Mouse (Mus musculus) testis, adult 10 weeks (tissue): ENCODE data around the gene Styx. TPM values are rescaled to one million over a fixed set of nuclear protein-coding genes. Genes with fewer than 3 reads are reported as not detected.

Experiments
- polyA plus RNA-seq: library from polyadenylated mRNA; stranded (reverse); fragments of 350-450 nt; fragmentation: Illumina TruSeq; extraction: RNeasy Lipid Tissue Mini Kit (QIAGEN cat#74804); gene quantifications from one replicate; pipeline ENCODE4 v1.2.3, GENCODE M21; 2014; ENCODE audit warnings: low read depth, low replicate concordance

Gene Styx
- 140 TPM for polyA plus RNA-seq

DNA sequence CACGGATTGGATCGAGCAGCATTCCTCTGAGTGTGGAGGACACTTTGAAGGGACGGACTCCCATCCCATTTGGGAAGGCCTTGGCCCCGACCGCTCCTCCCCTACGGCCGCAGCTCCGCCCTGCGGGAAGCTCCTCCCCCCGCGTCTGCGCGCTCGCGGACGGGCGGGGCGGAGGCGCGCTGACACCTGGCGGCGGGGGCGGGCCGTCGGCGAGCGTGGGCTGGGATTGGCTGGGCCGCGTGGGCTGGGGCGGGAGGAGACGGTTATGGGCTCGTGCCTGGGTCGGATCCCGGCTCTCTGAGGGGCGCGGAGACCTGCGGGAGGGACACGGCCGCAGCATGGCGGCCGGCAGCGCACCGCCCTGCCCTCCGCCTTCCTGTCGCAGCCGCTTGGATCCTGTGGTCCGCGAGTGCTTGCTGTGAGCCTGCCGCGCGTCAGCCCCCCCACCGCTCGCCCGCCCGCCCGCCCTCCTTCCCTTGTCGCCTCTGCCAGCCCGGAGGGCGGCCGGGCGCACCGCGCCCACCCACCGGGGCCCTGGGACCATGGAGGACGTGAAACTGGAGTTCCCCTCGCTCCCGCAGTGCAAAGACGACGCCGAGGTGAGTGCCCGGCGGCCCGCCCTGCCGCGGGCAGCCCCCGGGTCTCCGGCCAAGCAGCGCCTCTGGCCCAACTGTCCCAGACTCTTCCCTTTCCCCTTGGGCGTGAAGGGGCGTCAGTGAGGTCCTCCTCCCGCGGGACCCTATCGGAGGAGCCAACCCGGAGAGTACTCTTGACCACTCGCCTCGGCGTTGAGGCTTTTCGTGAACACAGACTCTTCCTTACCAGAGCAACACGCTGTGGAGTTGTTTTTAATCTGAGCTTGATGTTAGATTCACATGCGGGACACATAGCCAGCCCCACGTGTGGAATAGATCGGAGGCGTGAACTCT, at the start of gene Styx:
Gene Styx, plus strand, starts transcription at position 163 of the 929 bp plus-strand sequence.

DNA sequence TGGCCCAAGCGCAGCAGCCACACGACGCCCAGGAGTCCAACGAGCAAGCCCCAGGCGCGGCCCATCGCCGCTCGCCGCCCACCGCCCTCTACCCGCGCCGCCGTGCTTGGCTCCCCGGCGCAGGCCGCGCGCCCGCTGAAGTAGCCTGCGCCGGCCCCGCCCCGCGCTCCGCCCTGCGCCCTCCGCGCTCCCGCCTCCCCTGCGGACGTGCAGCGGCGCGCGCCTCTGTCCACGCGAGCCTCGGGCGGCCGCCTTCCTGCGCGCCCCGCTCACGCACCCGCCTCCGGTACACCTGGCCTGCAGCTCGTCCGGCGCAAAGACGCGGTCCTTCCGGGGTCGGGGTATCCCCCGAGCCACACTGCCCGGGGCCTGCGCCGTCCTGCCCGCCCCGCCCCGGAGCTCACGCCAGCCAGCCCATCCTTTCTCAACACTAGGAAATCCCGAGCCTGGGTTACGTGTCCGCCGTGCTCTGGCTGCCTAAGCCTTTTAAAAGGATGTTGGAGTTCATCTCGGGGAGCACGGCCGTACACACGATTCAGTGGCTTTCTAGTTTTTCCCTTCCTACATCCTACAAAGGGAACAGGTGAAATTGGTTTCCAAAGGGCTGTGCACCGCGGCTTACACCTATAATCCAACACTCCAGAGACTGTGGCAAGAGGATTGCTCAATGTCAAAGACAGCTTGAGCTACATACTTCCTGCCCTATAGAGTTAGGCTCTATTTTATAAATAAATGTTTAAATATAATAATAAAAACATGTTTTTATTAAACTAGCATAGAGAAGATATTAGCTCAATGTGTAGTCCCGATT, 32.3 kb upstream of the Styx start, which contains the start of gene Ero1l:
Gene Ero1l, minus strand, starts transcription at position 346 of the 811 bp plus-strand sequence.

DNA sequence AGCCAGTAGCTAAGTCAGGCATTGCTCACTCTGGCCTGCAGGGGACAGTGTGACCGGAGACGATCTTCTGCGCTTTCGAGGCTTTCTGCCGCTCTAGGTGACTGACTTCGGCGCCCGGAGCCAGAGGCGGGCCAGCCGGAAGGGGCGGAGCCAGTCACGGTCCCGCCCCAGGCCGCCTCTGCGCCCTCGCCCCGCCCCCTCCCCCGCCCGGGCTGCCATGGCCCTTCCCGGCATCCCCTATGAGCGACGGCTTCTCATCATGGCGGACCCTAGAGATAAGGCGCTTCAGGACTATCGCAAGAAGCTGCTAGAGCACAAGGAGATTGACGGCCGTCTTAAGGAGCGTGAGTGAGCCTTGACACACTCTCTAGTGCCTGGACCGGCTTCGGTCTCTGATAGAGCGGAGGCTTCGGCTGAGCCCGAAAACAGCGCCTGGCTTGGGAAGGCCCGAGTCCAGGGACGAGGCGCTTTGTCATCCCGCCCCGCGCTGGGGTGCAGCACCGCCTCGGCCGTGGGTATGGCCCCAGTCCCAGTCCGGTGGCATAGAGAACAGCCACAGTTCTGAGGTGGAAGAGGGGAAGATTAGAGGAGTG, 21.2 kb upstream of the Styx start, which contains the start of gene Psmc6:
Gene Psmc6, plus strand, starts transcription at position 200 of the 593 bp plus-strand sequence.

DNA sequence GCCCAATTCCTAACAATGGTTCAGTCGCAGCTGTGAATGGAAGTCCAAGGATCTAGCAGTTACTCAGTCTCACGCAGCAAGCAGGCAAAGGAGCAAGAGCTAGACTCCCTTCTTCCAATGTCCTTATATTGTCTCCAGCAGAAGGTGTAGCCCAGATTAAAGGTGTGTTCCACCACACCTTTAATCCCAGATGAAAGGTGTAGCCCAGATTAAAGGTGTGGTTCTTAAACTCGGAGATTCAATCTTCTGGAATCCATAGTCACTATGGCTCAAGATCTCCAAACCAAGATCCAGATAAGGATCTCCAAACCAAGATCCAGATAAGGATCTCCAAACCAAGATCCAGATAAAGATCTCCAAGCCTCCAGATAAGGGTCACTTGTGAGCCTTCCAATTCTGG, 53.9 kb downstream of the Styx start, which contains the start of gene Gnpnat1:
Gene Gnpnat1, minus strand, starts transcription at position 101 of the 400 bp plus-strand sequence.

Other genes with a start within 250 kb of the Styx start
- gene Gpr137c, start 131.4 kb upstream of the Styx start, polyA plus RNA-seq, result 5.7 TPM
- gene Txndc16, start 130.8 kb upstream of the Styx start, polyA plus RNA-seq, result 54.4 TPM
- gene Ero1l, start 32.3 kb upstream of the Styx start, polyA plus RNA-seq, result 28.9 TPM
- gene Psmc6, start 21.3 kb upstream of the Styx start, polyA plus RNA-seq, result 225 TPM
- gene Gnpnat1, start 53.8 kb downstream of the Styx start, polyA plus RNA-seq, result 38.5 TPM
- 17.9 TPM for gene Fermt2, start 179.0 kb downstream of the Styx start, polyA plus RNA-seq